Mouse (Mus musculus) E14TG2a.4 (cell line): Measurements from ENCODE around the gene Psmc6.

Experiments
- CTCF ChIP-seq: conservative IDR thresholded peaks from 2 replicates; pipeline ENCODE4 v1.5.1; 2014; ENCODE audit warnings: low read length
- NANOG ChIP-seq: IDR thresholded peaks from 2 replicates; pipeline ENCODE4 v1.6.1; 2014; ENCODE audit warnings: borderline replicate concordance, low read length, mixed read lengths
- POU5F1 ChIP-seq: IDR thresholded peaks from 2 replicates; pipeline ENCODE4 v1.6.1; 2014; ENCODE audit warnings: low read length, borderline replicate concordance

GRCm38 (mm10) chr14:45378771-45379170 is 49.2 kb downstream of the Psmc6 start:
- TF ChIP-seq CTCF (no peak), NANOG (no peak), POU5F1 (no peak)
